Mouse (Mus musculus) gonadal fat pad, adult 2 months (tissue): ENCODE results near the gene Ube2q2. TPM values are rescaled to one million over a fixed set of nuclear protein-coding genes. Genes with fewer than 3 reads are reported as not detected.
"Not testable (repeated sequence)": the region's sequence is repeated elsewhere in the genome, so short reads cannot be mapped to it uniquely, and the experiment has no call there.

Experiments
- DNase-seq: peaks from one replicate; pipeline ENCODE4 v3.0.0-alpha.2; 2012; ENCODE audit warnings: low read depth
- polyA plus RNA-seq: library from polyadenylated mRNA; depleted of rRNA; stranded (reverse); fragments of >200 nt; gene quantifications from 2 replicates; pipeline ENCODE4 v1.2.3, GENCODE M21; 2012; rRNA removed

The Ube2q2 gene
- polyA plus RNA-seq, 1 experiment: 10.4 TPM

DNA sequence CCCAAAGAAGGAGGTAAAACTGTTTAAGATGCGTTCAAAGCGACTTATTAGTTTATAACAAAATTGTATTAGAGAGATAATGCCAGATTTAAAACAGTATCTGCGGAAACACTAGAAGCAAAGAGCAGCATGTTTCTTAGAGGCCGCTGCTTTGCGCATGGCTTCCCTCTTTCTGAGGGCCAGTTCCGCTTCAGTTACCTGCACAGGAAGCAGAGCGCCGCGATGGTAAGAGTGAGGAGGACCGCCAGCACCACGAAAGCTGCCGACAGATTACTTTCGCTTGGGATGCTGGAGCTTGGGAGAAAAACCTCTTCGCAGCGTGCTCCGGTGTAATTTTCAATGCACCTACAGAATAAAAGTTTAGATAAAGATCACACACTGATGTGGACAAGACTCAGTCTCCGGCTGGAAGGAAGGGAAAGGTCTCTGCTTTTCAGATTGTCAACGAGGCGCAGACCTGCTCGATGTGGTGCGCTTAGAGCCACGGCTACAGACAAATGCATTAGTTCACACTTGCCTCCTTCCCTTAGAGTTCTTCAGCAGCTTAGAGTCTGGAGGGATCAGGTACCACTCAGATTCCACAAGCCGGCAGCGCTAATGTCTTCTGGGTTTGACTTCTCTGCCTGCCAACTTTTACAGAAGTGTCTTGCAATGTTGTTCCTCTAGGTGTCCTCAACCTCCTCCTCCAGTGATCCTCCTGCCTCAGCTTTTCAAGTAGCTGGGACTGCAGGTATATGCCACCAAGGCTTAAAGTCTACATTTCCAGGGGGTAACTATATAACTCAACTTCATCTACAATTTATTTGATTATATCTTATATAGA, 93.4 kb downstream of the Ube2q2 start:
- DNase-seq: no peak

DNA sequence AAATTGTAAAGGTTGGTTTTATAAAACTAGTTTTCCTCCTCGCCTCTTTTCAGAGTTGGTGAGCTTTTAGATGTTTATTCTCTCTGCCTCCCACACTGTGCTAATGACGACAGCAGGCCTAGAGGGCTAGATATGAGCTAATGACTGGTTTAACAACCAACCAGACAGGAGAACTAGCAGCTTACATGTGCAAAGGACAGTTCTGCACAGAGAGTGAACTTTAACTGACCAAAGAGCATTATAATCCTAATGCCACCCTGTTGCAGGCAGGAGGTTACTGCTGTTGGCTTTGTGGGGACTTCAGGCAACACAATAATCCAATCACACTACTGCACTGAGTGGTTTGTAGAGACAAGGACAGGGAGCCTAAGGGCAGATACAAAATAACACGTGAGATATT, 94.6 kb downstream of the Ube2q2 start:
- DNase-seq: no peak

DNA sequence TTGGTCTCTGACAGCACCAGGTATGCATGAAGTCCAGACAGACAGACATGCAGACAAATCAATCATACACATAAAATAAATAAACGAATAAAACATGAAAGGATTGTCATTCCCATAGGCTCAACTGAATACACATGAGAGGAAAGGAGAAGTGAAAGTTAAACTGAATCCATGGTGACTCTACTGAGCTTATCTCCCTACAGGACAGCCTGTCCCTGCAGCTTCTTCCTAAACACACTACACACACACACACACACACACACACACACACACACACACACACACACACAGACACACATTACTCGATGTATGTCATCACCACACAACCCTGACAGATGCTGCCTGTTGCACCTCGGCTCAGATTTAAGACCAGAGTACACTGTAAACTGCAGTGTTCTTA, 95.4 kb downstream of the Ube2q2 start:
- no peak for DNase-seq

DNA sequence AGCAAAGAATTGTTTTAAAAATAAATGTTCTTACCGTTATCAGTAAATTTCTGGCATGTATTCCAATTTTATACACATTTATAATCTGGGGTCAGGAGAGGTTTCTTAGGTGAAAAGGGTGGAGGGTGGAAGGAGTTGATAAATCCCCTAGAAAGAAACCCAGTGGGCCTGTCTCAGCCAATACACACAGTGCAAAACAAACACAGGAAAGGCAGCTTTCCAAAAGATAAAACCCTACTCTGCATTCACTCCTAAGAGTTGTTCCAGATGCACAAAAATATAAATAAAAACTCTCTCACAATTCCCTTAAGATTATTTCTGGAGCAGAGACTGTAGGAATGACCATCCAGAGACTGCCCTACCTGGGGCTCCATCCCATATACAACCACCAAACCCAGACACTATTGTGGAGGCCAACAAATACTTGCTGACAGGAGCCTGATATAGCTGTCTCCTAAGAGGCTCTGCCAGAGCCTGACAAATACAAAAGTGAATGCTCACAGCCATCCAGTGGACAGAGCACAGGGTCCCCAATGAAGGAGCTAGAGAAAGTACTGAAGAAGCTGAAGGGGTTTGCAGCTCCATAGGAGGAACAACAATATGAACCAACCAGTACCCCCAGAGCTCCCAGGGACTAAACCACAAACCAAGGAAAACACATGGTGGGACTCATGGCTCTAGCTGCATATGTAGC, 96.5 kb downstream of the Ube2q2 start:
- not testable (repeated sequence) for DNase-seq

DNA sequence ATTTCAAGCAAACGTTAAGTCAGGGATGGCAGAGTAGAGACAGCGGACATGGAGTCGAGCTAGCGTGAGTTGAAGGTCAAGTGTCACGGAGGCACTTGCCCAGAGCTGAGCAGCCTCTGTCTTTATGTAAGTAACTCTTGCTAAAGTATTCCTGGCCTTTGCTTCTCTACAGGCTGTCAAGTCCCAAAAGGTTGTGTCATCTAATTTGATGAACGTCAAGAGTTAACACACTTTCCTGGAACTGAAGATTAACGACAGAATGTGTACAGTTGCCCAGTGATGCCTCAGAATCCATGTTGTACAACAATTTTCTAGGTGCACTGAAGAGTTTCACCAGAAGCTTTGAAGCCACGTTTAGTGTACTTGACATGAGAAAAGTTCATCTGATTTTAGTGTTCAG, 97.8 kb downstream of the Ube2q2 start:
- no peak for DNase-seq

DNA sequence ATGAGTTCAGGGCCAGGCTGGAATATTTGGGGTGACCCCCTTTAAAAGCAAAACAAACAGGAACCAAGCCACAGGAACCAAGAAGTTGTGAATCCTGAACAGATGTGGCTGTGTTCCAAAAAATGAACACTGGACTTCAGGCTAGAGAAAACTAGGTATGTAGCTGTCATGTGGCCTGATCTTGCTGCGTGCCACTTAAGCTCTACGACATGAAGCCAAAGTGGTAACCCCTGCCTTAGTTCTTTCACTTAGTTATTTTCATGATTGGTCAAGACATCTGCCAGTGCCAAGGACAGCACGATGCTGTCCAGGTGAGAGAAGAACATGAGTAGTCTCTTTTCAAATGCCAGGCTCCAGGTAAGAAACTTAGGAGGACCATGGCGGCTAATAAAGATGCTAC, 98.3 kb downstream of the Ube2q2 start:
- DNase-seq: peak; percentile 71

DNA sequence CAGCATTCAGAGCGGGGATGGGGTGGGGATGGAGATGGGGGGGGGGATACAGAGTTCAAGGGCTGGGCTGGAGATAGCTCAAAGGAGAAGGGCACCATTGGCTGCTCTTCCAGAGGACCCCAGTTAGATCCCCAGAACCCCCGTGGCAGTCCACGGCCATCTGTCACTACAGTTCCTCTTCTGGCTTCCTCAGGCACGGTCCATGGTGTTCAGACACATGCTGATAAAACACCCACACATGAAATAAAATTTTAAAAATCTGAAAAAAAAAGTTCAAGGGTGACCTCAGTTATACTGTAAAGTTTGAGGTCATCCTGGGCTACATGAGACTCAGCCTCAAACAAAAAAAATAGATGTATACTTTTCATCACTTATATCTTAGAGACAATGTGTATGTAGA, 99.8 kb downstream of the Ube2q2 start:
- DNase-seq: no peak

DNA sequence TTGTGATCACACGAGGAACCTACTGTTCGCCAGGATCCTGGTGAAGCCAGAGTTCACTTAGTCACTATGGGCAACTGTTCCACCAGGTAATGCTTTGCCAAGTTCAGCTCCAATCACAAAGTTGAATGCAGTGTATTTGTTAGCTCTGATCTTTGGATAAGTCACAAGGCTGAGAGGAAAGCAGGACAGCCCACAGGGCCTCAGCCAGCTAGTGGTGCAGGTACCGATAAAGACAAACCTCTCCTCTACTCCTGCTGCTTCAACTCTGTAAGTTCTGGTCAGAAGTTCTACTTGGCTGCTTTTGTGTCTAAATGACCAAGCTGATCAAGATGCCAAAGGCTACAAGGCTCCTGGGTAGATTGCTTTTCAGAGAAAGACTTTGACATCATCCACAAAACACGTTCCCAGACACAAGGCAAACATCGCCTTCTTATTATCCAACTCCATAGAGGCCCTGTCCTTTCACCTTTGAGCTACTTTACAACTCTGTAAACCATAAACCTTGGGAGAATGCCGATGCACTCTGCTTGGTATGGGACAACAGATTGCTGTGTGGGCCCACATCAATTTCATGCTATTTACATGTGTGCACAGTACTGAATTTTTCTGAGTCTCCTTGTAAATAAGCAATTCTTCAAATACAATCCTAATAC, 102.1 kb downstream of the Ube2q2 start:
- DNase-seq: no peak

DNA sequence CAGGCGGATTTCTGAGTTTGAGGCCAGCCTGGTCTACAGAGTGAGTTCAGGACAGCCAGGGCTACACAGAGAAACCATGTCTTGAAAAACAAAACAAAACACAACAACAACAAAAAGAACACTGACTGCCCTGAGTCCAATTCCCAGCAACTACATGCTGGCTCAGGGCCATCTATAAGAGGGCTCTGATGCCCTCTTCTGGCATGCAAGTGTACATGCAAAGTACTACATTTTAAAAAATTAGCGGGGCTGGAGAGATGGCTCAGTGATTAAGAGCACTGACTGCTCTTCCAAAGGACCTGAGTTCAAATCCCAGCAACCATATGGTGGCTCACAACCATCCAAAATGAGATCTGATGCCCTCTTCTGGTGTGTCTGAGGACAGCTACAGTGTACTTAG, 103.4 kb downstream of the Ube2q2 start:
- not testable (repeated sequence) for DNase-seq

DNA sequence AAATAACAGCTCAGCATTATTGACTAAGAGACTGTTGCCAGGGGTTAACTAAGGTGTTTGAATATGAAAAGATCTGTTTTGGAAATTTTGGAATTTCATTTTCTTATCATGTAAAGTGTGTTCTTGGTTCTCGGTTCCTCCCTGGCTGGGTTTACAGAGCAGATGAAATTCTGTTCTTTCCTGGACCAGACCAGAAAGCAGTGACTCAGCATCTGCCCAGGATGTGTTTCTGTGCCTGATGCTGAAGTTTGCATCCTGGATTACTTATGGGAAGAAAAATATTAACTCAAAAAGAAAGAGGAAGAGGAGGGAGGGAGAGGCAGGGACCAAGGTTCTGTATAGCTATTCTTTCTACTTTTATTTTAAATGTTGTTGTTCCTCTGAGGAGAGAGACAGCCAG, 105.2 kb downstream of the Ube2q2 start:
- DNase-seq: no peak

DNA sequence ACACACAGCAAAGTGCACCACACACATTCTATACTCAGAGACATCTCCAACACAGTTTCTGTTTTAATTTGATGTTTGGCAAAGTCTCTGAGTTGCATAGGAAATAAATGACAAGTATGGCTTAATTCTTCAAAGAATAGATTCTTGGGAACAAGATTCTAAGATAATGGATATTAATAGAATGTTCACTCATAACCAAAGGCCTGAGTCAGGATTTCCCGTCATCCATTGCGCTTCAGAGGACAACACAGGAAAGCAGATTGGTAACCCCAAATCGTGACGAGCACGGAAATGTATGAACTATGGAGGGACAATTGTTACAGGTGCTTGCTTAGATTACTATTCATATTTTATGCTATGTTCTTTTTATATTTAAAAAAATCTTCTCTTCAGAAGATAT, 106.4 kb downstream of the Ube2q2 start:
- no peak for DNase-seq

DNA sequence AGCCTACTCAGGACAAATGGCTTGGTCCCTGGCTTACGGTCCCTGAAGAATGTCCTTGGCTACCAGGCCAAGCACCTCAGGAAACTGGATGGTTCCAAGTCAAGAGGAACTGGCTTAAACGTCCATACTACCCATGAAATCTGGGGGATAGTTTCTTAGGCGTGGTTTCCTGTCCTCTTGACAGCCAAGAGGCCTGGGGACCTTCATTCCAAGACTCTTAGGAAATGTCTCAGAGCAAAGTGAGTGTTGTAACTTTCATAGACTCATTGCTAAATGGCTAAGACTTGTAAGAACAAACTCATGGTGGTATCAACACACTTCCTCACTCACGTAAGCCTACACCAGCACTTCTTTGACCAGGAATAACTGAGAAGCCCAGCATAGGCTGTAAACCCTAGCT, 107.0 kb downstream of the Ube2q2 start:
- peak; percentile 93 for DNase-seq

DNA sequence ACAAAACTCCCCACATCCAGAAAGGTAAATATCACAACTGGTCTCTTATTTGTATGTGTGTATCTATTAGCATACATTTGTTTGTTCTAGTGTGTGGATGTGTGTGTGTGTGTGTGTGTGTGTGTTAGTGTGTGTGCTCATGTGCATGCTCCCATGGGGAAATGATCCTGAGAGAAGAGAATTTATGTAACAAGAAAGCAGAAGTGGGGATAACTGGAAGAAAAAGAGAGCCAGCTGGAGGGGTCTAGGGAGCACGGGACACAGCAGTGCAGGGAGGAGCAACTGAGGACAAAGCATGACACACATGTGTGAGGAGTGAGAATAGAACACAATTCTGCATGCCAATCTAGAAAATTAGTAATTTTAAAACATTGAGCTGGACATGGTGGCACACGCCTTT, 108.5 kb downstream of the Ube2q2 start:
- no peak for DNase-seq

Other genes with a start within 250 kb of the Ube2q2 start
- 1.3 and 2.1 TPM in 2 replicates for gene Hykk, start 231.6 kb upstream of the Ube2q2 start, polyA plus RNA-seq
- gene Psma4, start 198.1 kb upstream of the Ube2q2 start, polyA plus RNA-seq: 67.1 and 81.7 TPM in 2 replicates
- gene AY074887, start 197.9 kb upstream of the Ube2q2 start, polyA plus RNA-seq: 0.41 TPM in 1 of 2 replicates, not detected in the other
- 0.10 and 0.14 TPM in 2 replicates for gene Chrna5, start 168.0 kb upstream of the Ube2q2 start, polyA plus RNA-seq
- not detected in 2 replicates for gene Chrna3, start 122.3 kb upstream of the Ube2q2 start, polyA plus RNA-seq
- 0.03 TPM in 1 of 2 replicates, not detected in the other for gene Chrnb4, start 100.1 kb upstream of the Ube2q2 start, polyA plus RNA-seq
- gene Fbxo22, start 60.1 kb downstream of the Ube2q2 start, polyA plus RNA-seq: 17.4 and 20.2 TPM in 2 replicates
- gene Nrg4, start 178.0 kb downstream of the Ube2q2 start, polyA plus RNA-seq: 39.5 and 61.5 TPM in 2 replicates
- gene Tmem266, start 178.1 kb downstream of the Ube2q2 start, polyA plus RNA-seq: 0.65 and 1.1 TPM in 2 replicates